Mouse (Mus musculus) neutrophil, adult 65 days (primary cell): ENCODE data around the gene Glyctk. TPM values are rescaled to one million over a fixed set of nuclear protein-coding genes. Genes with fewer than 3 reads are reported as not detected.

Source experiments
- total RNA-seq: library from RNA; stranded (reverse); gene quantifications from 2 replicates; pipeline ENCODE4 v1.2.4, GENCODE M21; 2023

The Glyctk gene
- total RNA-seq = 1.0 and 2.0 TPM in 2 replicates

DNA sequence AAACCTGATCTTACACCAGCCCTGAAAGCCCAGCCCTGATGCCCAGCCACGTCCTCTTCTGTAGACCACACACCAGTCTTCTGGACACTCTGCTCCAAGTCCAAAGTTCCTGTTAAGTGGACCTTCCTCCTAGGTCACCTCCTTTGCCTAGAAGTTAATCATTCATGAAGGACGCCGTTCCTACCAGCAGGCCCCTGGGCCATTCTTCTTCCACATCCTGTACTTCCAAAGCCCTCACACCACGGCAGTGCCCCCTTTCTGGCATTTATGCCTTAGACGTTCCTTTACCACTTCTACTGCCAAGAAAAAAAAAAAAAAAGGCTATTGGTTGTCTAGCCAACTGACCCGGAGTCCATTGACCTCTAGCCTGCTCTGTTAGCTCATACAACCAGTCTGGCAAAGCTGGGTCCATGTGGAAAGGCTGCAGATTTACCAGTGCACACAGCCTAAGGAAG lies at the start of gene Glyctk:
TSS of gene Glyctk (minus strand) at position 102 of the 455 bp plus-strand sequence.

DNA sequence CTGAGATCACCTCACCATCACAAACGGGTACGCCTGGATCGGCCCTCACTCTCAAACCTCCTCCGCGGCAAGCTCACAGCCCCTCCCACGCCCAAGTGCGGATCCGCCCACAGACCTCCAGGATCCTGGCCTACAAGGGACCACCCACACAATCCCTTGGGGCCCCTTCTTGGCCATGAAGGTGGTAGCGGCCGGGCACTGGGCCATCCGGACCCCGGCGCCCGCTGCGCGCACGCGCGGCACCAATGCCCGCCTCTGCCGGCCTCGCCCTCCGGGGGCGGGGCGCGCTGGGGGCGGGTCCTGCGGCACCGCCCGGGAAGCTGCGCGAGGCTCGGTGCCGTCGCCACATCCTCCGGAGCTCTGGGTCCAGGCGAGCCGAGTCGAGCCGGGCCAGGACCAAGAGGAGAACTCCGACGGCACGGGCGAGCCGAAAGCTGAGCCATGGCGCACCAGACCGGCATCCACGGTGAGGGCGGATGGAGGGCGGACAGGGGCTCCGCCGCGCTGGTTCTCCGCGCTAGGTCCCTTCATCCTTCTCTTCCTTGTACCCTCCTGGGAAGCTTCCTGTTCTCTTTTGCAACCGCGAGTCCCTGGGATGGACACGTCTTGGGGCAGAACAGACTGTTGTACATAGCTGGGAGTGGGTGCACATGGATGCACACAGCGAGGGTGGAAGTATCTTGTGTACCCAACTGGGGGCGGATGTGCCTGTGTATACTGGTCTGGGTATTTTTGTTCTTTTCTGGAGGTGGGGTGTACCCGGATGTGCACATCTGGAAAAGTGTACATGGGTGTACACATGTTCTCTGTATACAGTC lies 45.1 kb upstream of the Glyctk start, which contains the start of gene Twf2:
TSS of gene Twf2 (plus strand) at position 290 of the 818 bp plus-strand sequence.

DNA sequence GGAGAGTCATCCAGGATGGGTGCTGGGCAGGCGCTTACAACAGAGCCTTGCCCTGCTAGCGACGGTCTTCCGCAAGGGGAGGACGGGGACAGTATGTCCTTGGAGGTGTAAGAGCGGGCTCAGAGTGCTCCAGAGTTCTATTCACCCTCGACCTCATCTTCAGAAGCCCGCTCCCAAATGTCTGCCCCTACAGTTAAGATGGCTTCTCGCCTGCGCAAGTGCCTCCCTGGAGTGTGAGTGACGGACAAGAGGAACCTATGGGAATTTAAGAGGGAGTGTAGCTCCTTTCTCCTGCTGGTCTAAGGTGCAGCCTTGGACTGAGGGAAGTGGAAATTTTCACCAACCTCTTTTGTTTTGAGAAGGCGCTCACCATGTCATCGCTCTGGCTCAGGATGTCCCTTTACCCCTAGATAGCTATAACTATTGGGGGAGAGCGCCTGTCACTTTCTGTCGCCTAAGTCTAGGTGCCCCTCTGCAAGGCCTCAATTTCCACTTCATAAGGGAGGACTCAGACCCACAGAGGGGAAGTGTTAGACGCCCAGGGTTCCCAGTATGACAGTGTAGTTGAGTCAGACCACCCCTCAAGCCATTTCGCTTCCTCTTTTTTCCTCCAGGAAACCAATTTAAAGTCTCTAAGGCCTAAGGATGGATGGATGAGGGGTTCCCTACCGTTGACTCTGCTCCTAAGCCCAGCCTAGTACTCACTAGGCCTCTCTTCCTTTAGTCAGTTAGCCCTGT lies 41.8 kb upstream of the Glyctk start, which contains the start of gene Ppm1m:
TSS of gene Ppm1m (minus strand) at position 212 of the 738 bp plus-strand sequence.

DNA sequence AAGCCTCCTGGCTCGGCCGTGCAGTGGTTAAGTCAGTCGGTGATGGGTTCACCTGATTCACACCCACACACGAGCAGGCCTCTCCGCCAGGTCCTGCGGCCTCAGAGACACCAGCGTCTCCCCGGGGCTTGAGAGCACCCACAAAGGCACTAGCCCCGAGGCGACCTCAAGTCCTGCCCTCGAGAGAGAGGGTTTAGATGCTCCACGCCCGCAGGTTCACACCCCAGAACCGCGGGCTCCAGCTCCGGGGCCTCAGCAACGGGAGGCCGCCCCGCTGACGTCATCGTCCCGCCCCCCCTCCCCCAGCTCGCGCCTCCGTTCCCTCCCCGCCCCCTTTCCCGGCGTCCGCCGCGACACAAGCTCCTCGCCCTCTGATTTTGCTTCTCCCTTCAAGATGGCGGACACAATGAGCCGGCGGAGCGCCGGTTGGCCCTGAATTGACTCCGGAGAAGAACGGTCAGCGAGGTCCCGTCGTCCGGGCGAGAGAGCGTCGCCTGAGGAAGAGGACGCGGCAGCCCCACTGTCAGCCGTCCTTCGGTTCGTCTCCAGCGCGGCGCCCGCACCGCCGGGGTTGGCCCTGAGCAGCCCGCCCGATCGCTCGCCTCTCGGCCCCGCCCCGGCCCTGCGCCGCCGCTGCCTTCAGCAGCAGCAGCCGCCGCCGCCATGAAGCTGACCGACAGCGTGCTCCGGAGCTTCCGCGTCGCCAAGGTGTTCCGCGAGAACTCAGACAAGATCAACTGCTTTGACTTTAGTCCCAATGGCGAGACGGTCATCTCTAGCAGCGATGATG lies 12.8 kb upstream of the Glyctk start, which contains the start of gene Wdr82:
TSS of gene Wdr82 (plus strand) at position 373 of the 790 bp plus-strand sequence.

Other genes starting within 250 kb of the Glyctk start
- gene Col6a5, start 197.5 kb downstream of the Glyctk start, total RNA-seq = not detected in 2 replicates
- gene Col6a4, start 61.4 kb downstream of the Glyctk start, total RNA-seq = not detected in 2 replicates
- gene Wdr82, start 12.8 kb upstream of the Glyctk start, total RNA-seq = 63.2 and 64.5 TPM in 2 replicates
- 119 and 163 TPM in 2 replicates for gene Ppm1m, start 41.6 kb upstream of the Glyctk start, total RNA-seq
- gene Twf2, start 45.0 kb upstream of the Glyctk start, total RNA-seq = 159 and 176 TPM in 2 replicates
- 8.3 and 11.3 TPM in 2 replicates for gene Tlr9, start 64.5 kb upstream of the Glyctk start, total RNA-seq
- gene Alas1, start 90.5 kb upstream of the Glyctk start, total RNA-seq = 172 and 178 TPM in 2 replicates
- gene Poc1a, start 122.9 kb upstream of the Glyctk start, total RNA-seq = 11.9 and 16.4 TPM in 2 replicates
- 13.4 and 16.1 TPM in 2 replicates for gene Dusp7, start 210.5 kb upstream of the Glyctk start, total RNA-seq